Mouse (Mus musculus): Measurements from ENCODE around the gene Gdpd5. TPM values are rescaled to one million over a fixed set of nuclear protein-coding genes. Genes with fewer than 3 reads are reported as not detected.

The Gdpd5 gene
- polyA plus RNA-seq, 1 experiment from 2014 or later, result 45.7 TPM

DNA sequence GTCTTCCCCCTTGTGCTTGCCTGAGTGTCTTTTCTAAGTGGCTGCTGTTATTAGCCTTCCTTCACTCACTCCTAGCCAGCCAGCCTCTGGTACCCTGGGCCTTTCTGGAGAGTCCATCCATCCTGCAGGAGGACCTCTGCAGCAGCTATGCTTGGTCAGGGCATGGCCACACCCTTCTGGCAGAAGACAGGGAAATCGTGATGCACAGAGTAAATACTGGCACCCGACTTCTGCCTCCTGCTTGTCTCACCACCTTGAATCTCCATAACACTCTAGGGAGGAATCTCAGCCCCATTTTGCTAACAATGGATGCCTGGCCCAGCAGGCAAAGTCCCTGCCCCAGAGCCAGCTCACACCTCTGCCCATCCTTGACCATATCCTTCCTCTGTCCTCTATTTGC lies 11.5 kb downstream of the Gdpd5 start:
- Histone ChIP-seq H3K27me3 (replicated peaks) (no peaks in the 10 kb centered on the region), H3K4me1 (peaks cover 47% of the 10 kb centered on the region), H3K36me3 (peaks cover 41% of the 10 kb centered on the region), H3K9ac (replicated peaks) (no peak overlapping the region), H3K9me3 (replicated peaks) (no peaks in the 10 kb centered on the region), H3K4me3 (replicated peaks) (no peak overlapping the region), H3K27ac (replicated peaks) (no peak overlapping the region), H3K4me2 (no peak overlapping the region)
- WGBS, result 78% methylated on average over 2 of the region's 2 CpGs
- ATAC-seq (ENCODE audit: low FRiP score), result no peak

DNA sequence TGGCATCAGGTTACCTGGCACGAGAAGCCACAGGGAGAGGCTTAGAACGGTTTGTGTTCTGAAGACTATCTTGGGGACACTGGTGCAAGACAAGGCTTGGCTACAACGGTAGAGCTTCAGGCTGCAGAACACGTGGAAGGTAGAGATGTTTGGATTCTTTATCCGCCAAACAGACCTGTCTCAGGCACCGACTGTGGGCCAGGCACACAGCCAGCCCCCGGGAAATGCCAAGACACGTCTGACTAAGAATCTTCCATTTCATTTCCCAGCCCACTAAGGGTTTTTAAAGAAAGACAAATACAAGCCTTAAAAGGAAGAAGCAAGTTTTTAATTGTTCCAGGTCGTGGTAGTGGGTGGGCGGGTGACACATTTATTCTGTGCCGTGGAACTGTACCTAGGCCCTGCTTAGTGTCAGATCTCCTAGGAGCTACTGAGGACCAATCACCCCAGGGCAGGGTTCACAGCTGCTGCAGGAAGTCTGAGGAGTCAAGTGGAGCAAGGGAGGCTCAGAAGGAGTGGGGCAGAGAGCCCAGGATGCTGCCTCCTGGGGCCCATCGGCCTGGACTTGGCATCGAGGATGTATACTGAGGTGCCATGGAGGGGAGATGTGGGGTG lies 12.6 kb downstream of the Gdpd5 start:
- Histone ChIP-seq H3K4me3 (replicated peaks) (no peak overlapping the region), H3K27me3 (replicated peaks) (no peaks in the 10 kb centered on the region), H3K4me1 (peaks cover 46% of the 10 kb centered on the region), H3K9me3 (replicated peaks) (no peaks in the 10 kb centered on the region), H3K4me2 (no peak overlapping the region), H3K9ac (replicated peaks) (no peak overlapping the region), H3K27ac (replicated peaks) (no peak overlapping the region), H3K36me3 (peaks cover 33% of the 10 kb centered on the region)
- no peak for ATAC-seq (ENCODE audit: low FRiP score)
- 85% methylated on average over 13 of the region's 13 CpGs for WGBS

DNA sequence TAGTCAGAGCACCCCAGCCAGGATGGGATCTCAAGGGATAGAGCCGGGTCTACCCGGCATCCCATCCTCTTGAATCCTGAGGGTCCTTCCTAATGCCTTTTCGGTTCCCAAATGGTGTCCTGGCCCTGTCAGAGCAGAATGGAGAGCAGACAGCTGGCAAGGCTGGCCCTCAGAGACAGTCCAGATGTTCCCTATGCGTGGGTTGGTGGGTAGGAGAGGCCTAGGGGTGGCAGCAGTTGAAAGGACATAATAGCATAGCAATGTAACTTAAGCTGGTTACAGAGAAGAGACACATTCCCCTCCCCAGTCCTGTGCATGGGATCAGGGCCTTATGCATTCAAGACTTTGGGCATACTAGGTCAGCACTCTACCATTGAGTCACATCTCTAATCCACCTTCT lies 14.2 kb downstream of the Gdpd5 start:
- H3K9ac ChIP-seq (replicated peaks), result no peak overlapping the region
- no peak overlapping the region for H3K4me2 ChIP-seq
- ATAC-seq (ENCODE audit: low FRiP score), result no peak
- H3K27me3 ChIP-seq (replicated peaks), result no peaks in the 10 kb centered on the region
- no peak overlapping the region for H3K27ac ChIP-seq (replicated peaks)
- H3K4me1 ChIP-seq, result peaks cover 35% of the 10 kb centered on the region
- 75% methylated on average over 4 of the region's 4 CpGs for WGBS
- no peak overlapping the region for H3K4me3 ChIP-seq (replicated peaks)
- peaks cover 33% of the 10 kb centered on the region for H3K36me3 ChIP-seq
- H3K9me3 ChIP-seq (replicated peaks), result no peaks in the 10 kb centered on the region

DNA sequence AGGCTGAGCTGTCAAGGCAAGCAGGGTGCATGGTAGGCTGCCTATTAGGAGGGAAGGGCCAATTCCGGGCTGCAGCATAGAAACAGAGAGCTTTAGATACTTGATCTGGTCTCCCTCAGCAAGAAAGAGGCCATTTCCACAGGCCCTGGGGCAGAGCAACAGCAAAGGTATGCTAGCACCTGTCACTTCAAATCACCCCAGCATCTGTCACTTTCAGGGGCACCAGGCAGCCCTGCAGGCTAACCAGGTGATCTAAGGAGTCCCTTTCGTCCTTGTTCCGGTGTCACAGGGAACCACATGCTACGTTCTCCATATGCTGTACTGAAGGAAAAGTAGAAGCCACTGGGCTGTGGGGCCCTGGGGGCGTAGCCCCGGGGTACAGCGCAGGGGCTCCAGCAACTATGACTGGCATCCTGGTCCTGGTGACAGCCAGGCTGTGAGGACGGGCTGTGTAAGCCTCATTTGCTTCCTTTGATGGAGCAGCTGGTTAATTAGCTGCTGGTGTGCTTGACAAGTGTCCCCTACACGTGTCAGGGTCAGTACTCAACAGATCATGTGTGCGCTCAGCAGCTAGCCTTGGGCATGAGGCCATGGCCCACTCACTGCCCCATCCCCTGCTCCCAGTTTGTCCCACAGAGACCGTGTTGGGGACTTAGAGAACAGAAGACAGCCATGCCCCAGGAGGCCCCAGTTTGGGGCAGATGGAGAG lies 14.8 kb downstream of the Gdpd5 start:
- Histone ChIP-seq H3K9me3 (replicated peaks) (no peaks in the 10 kb centered on the region), H3K4me1 (peaks cover 33% of the 10 kb centered on the region), H3K27ac (replicated peaks) (no peak overlapping the region), H3K36me3 (peaks cover 33% of the 10 kb centered on the region), H3K9ac (replicated peaks) (no peak overlapping the region), H3K4me2 (no peak overlapping the region), H3K4me3 (replicated peaks) (no peak overlapping the region), H3K27me3 (replicated peaks) (no peaks in the 10 kb centered on the region)
- no peak for ATAC-seq (ENCODE audit: low FRiP score)
- 66% methylated on average over 11 of the region's 11 CpGs for whole genome bisulfite sequencing

DNA sequence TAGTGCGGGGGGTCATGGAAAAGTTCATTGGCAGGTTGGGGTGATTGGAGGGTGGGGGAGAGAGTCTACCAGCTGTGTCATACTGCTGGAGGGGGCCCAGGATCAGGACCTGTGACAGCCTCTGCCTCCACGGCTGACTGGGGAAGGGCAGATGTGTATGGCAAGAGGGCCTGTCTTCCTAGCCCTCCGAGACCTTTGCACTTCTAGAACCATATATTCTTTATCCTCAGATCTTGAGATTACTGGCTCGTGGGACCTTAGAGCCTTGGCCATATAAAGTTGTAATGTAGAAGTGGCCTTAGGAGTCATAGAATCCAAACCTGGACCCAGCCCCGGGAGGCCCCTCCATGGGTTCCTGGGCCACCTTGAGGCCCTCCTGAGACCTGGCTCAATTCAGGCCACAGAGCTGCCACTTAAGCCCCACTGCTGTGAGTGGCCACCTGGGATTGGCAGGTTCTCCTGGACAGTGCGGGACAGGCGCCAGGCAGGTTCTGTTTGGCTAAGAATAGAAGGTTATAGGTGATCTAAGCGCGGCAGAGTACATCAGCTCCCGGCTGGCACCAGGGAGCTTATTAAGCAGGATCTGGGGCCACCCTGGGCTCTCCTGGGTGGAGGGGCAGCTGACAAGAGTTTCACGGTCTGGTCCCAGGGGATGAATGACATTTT lies 15.9 kb downstream of the Gdpd5 start:
- Histone ChIP-seq H3K4me3 (replicated peaks) (no peak overlapping the region), H3K9me3 (replicated peaks) (no peaks in the 10 kb centered on the region), H3K4me1 (peaks cover 28% of the 10 kb centered on the region), H3K36me3 (peaks cover 23% of the 10 kb centered on the region), H3K9ac (replicated peaks) (no peak overlapping the region), H3K4me2 (no peak overlapping the region), H3K27me3 (replicated peaks) (no peaks in the 10 kb centered on the region), H3K27ac (replicated peaks) (no peak overlapping the region)
- no peak for ATAC-seq (ENCODE audit: low FRiP score)
- WGBS, result 76% methylated on average over 11 of the region's 11 CpGs

DNA sequence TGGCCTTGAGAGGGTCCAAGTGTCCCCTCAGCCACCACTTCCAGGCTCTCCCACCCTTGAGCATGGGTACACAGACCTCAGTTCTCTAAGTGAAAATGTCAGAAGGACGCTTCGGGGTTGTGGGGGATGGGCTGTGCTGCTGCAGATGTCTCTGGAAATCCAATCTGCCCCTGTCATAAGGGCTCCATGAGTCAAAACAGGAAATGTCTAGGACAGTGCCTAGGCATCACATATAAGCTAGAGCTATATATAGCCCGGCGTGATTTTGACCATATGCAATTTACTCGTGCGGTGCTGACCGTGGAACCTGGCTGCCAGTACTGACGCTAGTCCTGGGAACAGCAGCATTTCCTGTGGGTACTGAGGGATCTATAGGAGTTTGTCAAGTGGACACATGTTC lies 20.2 kb downstream of the Gdpd5 start:
- Histone ChIP-seq H3K4me1 (peaks cover 10% of the 10 kb centered on the region), H3K27ac (replicated peaks) (no peak overlapping the region), H3K36me3 (peaks cover 9% of the 10 kb centered on the region), H3K4me3 (replicated peaks) (no peak overlapping the region), H3K9me3 (replicated peaks) (no peaks in the 10 kb centered on the region), H3K27me3 (replicated peaks) (no peaks in the 10 kb centered on the region), H3K4me2 (no peak overlapping the region), H3K9ac (replicated peaks) (no peak overlapping the region)
- 84% methylated on average over 8 of the region's 8 CpGs for WGBS
- no peak for ATAC-seq (ENCODE audit: low FRiP score)

DNA sequence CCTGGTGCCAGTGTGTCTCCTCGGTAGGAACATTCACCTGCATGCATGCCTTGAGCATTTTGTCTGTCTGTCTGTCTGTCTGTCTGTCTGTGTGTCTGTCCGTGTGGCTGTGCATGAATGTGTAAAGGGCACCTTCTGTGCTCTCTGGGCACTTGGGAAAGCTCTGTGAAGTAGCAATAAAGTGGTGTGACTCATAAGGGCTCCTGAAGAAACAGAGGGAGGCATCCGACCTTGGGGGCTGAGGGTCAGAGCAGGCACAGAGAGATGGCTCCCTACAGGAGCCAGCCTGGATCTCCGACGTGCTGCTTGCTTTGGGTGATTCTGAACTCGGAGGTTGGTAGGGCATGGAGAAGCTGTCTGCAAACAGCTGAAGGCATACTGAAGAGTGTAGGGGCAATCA lies 21.3 kb downstream of the Gdpd5 start:
- H3K4me1 ChIP-seq, result peaks cover 3% of the 10 kb centered on the region; the same call in 1 of the 2 replicates
- no peak for ATAC-seq (ENCODE audit: low FRiP score)
- H3K4me3 ChIP-seq (replicated peaks), result no peak overlapping the region
- H3K27ac ChIP-seq (replicated peaks), result no peak overlapping the region
- 76% methylated on average over 6 of the region's 6 CpGs for WGBS
- H3K9me3 ChIP-seq (replicated peaks), result no peaks in the 10 kb centered on the region
- H3K4me2 ChIP-seq, result no peak overlapping the region
- H3K27me3 ChIP-seq (replicated peaks), result no peaks in the 10 kb centered on the region
- H3K9ac ChIP-seq (replicated peaks), result no peak overlapping the region
- peaks cover 9% of the 10 kb centered on the region for H3K36me3 ChIP-seq

DNA sequence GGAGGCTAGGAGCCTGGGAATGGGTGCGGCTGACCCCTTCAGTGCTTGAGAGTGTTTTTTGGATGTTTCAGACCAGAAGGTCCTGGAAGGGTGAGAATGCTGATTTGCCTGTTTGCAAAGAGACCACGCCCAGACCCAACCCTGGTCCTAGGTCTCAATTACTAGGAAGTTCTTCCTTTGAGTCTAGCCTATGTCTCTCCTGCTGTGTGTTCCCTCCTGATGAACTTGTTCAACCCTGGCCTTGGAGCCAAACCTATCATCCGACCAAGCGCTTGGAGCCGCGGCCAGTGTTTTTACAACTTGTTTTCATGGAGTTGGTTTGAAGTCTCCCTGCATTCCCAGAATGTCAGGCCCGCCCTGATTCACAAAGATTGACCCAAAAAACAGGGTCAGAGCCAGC lies 22.0 kb downstream of the Gdpd5 start:
- Histone ChIP-seq H3K27ac (replicated peaks) (no peak overlapping the region), H3K4me1 (peaks cover 3% of the 10 kb centered on the region; the same call in 1 of the 2 replicates), H3K9me3 (replicated peaks) (no peaks in the 10 kb centered on the region), H3K9ac (replicated peaks) (no peak overlapping the region), H3K36me3 (peaks cover 6% of the 10 kb centered on the region), H3K4me2 (no peak overlapping the region), H3K4me3 (replicated peaks) (no peak overlapping the region), H3K27me3 (replicated peaks) (no peaks in the 10 kb centered on the region)
- no peak for ATAC-seq (ENCODE audit: low FRiP score)
- 86% methylated on average over 7 of the region's 7 CpGs for WGBS

DNA sequence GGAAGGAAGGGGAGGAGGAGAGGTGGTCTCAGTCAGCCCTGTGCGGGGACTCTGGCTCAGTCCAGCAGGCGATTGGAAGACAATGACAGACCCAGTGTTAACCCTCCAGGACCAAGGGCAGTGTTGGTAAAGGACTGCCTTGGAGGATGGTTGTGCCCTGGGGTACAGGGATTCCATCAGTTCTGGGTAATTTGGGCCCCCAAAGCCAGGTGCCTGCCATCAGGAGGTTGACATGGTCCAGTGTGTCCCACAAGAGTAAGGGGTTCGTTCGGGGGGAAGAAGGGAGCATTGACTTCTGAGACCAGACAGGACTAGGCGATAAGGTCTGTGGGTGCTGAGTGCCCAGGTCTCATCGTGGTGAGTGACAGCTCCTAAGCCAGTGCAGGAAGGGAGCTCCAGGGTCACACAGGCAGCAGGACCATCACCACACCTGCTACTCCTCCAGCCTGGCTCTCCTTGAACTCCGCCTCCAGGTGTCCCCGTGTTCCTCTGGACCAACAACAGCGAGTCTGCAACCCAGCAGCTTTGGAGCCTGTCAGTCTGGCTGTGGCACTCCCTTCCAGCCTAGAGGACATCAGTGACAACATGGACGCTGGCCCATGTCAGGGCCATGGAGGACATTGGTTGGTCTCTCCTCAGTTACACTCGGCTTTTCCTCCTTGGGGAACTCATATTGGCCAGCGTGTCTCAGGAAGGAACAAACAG lies 23.0 kb downstream of the Gdpd5 start:
- Histone ChIP-seq H3K9me3 (replicated peaks) (no peaks in the 10 kb centered on the region), H3K4me2 (no peak overlapping the region), H3K27ac (replicated peaks) (no peak overlapping the region), H3K4me1 (peaks cover 3% of the 10 kb centered on the region; the same call in 1 of the 2 replicates), H3K36me3 (peaks cover 3% of the 10 kb centered on the region), H3K9ac (replicated peaks) (no peak overlapping the region), H3K4me3 (replicated peaks) (no peak overlapping the region), H3K27me3 (replicated peaks) (no peaks in the 10 kb centered on the region)
- 84% methylated on average over 12 of the region's 12 CpGs for WGBS
- no peak for ATAC-seq (ENCODE audit: low FRiP score)

DNA sequence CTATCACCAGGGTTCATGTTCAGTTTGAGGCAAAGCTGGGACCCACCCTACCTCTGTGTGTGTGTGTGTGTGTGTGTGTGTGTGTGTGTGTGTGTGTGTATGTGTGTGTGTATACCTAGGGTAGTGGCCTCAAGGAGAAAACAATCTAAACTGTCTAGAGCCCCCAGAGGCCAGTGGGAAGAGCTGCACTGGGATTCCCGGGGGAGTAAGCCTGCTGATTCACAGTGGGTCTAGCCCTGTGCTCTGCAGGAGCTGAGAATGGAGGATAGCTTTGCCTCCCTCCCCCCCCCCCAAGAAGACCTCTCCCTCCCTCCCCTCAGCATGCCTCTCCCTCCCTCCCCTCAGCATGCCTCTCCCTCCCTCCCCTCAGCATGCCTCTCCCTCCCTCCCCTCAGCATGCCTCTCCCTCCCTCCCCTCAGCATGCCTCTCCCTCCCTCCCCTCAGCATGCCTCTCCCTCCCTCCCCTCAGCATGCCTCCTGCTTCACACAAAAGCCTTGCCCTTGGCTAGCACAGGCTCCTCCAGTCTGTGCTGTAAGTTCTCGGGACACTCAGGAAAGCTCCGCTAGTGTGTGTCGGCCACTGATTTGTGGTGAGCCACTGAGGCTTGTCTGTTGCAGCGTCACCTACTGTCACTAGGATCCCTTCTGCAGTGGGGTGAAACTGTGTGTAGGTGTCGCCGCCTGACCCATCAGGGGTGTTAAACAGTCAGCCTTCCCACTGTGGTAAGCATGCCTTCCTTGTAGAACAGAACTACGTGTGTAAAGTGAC lies 24.4 kb downstream of the Gdpd5 start:
- no peaks in the 10 kb centered on the region for H3K27me3 ChIP-seq (replicated peaks)
- ATAC-seq (ENCODE audit: low FRiP score), result no peak

DNA sequence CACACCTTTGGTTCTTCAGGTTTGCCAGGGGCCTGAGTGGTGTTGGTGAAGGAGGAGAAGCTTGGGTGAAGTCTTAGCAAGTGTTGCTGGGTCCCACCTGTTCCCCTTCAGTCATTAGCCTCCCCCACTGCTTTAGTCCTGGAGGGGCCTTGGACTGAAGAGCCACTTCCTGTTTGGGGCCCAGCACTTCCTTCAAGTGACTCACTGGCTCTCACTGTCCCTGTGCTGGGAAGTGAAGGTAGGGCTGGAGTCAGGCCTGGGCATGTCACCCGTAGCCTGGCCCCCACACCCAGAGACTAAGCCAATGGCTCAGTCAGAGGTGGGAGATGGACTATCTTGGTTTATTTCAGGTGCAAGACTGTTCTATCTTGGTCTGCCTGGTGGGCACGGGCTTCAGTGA lies 26.4 kb downstream of the Gdpd5 start:
- Histone ChIP-seq H3K9me3 (replicated peaks) (no peaks in the 10 kb centered on the region), H3K4me2 (no peak overlapping the region), H3K9ac (replicated peaks) (no peak overlapping the region), H3K27me3 (replicated peaks) (no peaks in the 10 kb centered on the region), H3K4me3 (replicated peaks) (no peak overlapping the region), H3K27ac (replicated peaks) (no peak overlapping the region), H3K36me3 (no peaks in the 10 kb centered on the region; the same call in 1 of the 2 replicates), H3K4me1 (peaks cover 10% of the 10 kb centered on the region)
- WGBS, result 79% methylated on average over 2 of the region's 2 CpGs
- ATAC-seq (ENCODE audit: low FRiP score), result no peak

More for the DNA sequence above, 24.4 kb downstream of the Gdpd5 start:
- peaks cover 8% of the 10 kb centered on the region for H3K4me1 ChIP-seq
- H3K36me3 ChIP-seq, result no peaks in the 10 kb centered on the region; the same call in 1 of the 2 replicates
- WGBS, result 21% methylated on average over 8 of the region's 8 CpGs
- no peak overlapping the region for H3K9ac ChIP-seq (replicated peaks)
- no peak overlapping the region for H3K4me2 ChIP-seq
- H3K27ac ChIP-seq (replicated peaks), result no peak overlapping the region
- H3K9me3 ChIP-seq (replicated peaks), result no peaks in the 10 kb centered on the region
- H3K4me3 ChIP-seq (replicated peaks), result no peak overlapping the region
